Mouse (Mus musculus) midbrain, embryonic 16.5 days (tissue): Measurements from ENCODE around the gene Il17re. TPM values are rescaled to one million over a fixed set of nuclear protein-coding genes. Genes with fewer than 3 reads are reported as not detected.

Experiments used
- ATAC-seq: fragments of 200-750 bp; cut with Nextera tagmentation; 2 replicates; pipeline ENCODE4 v1.8.0; 2017; ENCODE audit warnings: moderate TSS enrichment
- H3K27ac ChIP-seq: fragments of 300-500 bp; sonication (generic); 2 replicates; pipeline ENCODE4 v1.5.1; 2014; ENCODE audit warnings: mild to moderate bottlenecking, low read length, mixed read lengths
- H3K27me3 ChIP-seq: fragments of 300-500 bp; sonication (generic); 2 replicates; pipeline ENCODE4 v1.6.1; 2014; ENCODE audit warnings: low read depth, low read length, mixed read lengths; ENCODE audit not compliant: control insufficient read depth, insufficient read depth
- H3K36me3 ChIP-seq: fragments of 300-500 bp; sonication (generic); 2 replicates; pipeline ENCODE4 v1.6.1; 2014; ENCODE audit warnings: mild to moderate bottlenecking, low read length, moderate library complexity, mixed read lengths; ENCODE audit not compliant: control insufficient read depth, insufficient read depth
- H3K4me1 ChIP-seq: fragments of 300-500 bp; sonication (generic); 2 replicates; pipeline ENCODE4 v1.6.1; 2014; ENCODE audit warnings: mild to moderate bottlenecking, low read length, mixed read lengths; ENCODE audit not compliant: control insufficient read depth, insufficient read depth
- H3K4me2 ChIP-seq: fragments of 300-500 bp; sonication (generic); 2 replicates; pipeline ENCODE4 v1.6.1; 2014; ENCODE audit warnings: mild to moderate bottlenecking, low read length, mixed read lengths
- H3K4me3 ChIP-seq: fragments of 300-500 bp; sonication (generic); 2 replicates; pipeline ENCODE4 v1.5.1; 2014; ENCODE audit warnings: low read depth, mild to moderate bottlenecking, low read length, moderate library complexity, mixed read lengths
- H3K9ac ChIP-seq: fragments of 300-500 bp; sonication (generic); 2 replicates; pipeline ENCODE4 v1.6.1; 2014; ENCODE audit warnings: low read depth, low read length, mixed read lengths
- H3K9me3 ChIP-seq: fragments of 300-500 bp; sonication (generic); replicated peaks from 2 replicates; pipeline ENCODE4 v1.6.1; 2014; ENCODE audit warnings: mild to moderate bottlenecking, low read length, mixed read lengths; ENCODE audit not compliant: control insufficient read depth, poor library complexity, severe bottlenecking
- WGBS: fragments of 180-500 bp; shearing (Covaris S2); extraction: QIAGEN DNeasy Blood & Tissue Kit; methylation state at CpG from one replicate; pipeline ENCODE4 v1.1.7; 2014; 5-methylcytosine and 5-hydroxymethylcytosine counted together
- polyA plus RNA-seq: library from polyadenylated mRNA; unstranded; fragments of >200 nt; fragmentation: Nextera tagmentation; extraction: Ambion mirVana; gene quantifications from 2 replicates; pipeline ENCODE4 v1.2.1, GENCODE M21; 2015

The Il17re gene
- polyA plus RNA-seq, 1 experiment from 2014 or later, result 0.16 TPM

DNA sequence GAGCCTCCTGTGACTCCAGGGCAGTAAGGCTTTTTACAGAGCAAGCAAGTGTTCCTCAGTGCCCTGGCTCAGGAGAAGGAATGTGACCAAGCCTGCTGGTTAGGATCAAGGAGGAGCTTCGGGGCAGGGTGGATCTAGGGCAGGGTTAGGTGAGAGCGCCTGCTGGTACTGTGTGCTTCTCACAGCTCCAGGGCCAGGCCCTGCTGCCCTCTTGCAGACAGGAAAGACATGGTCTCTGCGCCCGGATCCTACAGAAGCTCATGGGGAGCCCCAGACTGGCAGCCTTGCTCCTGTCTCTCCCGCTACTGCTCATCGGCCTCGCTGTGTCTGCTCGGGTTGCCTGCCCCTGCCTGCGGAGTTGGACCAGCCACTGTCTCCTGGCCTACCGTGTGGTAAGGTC lies 351 bp downstream of the Il17re start:
- no peaks in the 10 kb centered on the region; the same call in 1 of the 2 replicates for H3K27me3 ChIP-seq
- no peak overlapping the region for H3K4me3 ChIP-seq
- no peak overlapping the region for H3K27ac ChIP-seq
- H3K4me1 ChIP-seq, result no peaks in the 10 kb centered on the region
- no peaks in the 10 kb centered on the region for H3K36me3 ChIP-seq
- H3K4me2 ChIP-seq, result no peak overlapping the region
- no peaks in the 10 kb centered on the region for H3K9me3 ChIP-seq
- WGBS, result 81% methylated on average over 10 of the region's 10 CpGs
- no peak for ATAC-seq
- no peak overlapping the region for H3K9ac ChIP-seq

DNA sequence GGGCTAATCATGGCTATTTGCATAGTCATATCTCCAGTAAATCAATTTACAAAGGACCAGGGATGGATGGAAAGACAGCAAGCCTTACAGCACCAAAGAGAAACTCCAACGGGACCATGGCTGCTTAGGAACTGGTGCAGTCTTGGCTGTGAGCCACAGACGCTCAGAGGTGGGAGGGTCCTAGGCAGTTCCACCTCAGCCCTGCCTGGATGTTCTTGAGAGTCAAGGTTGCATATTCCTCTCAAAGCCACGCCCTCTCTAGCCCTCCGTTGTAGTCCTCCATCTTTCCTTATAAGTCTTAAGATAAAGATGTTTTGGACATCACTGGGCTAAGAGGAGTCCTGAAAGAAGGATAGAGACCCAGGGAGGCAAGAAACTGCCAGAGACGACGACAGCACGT lies 5.8 kb downstream of the Il17re start:
- Histone ChIP-seq H3K27ac (no peak overlapping the region), H3K4me1 (no peaks in the 10 kb centered on the region), H3K9me3 (no peaks in the 10 kb centered on the region), H3K4me2 (no peak overlapping the region), H3K27me3 (no peaks in the 10 kb centered on the region; the same call in 1 of the 2 replicates), H3K36me3 (no peaks in the 10 kb centered on the region), H3K9ac (no peak overlapping the region), H3K4me3 (no peak overlapping the region)
- no peak for ATAC-seq
- 68% methylated on average over 7 of the region's 7 CpGs for WGBS

DNA sequence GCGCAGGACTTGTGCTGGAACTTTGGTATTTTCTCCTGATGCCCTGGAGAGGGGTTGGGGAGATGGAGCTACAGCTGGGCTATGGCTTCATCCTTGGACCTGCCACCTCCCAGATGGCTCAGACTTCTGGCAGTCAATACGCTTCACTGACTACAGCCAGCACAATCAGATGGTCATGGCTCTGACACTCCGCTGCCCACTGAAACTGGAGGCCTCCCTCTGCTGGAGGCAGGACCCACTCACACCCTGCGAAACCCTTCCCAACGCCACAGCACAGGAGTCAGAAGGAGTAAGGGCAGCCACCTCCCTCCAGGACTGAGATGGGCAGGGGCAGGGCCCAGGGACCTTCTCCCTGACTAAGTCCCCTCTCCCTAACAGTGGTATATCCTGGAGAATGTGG lies 7.3 kb downstream of the Il17re start:
- H3K4me2 ChIP-seq, result no peak overlapping the region
- ATAC-seq, result no peak
- peaks cover 7% of the 10 kb centered on the region; the same call in 1 of the 2 replicates for H3K4me1 ChIP-seq
- H3K9me3 ChIP-seq, result no peaks in the 10 kb centered on the region
- no peak overlapping the region for H3K9ac ChIP-seq
- WGBS, result 67% methylated on average over 5 of the region's 5 CpGs
- no peaks in the 10 kb centered on the region for H3K36me3 ChIP-seq
- H3K27ac ChIP-seq, result no peak overlapping the region
- no peak overlapping the region for H3K4me3 ChIP-seq
- peaks cover 9% of the 10 kb centered on the region for H3K27me3 ChIP-seq

- Histone ChIP-seq H3K27ac (no peak overlapping the region), H3K4me2 (no peak overlapping the region), H3K9ac (no peak overlapping the region), H3K9me3 (no peaks in the 10 kb centered on the region), H3K36me3 (no peaks in the 10 kb centered on the region), H3K27me3 (peaks cover 16% of the 10 kb centered on the region), H3K4me3 (no peak overlapping the region), H3K4me1 (peaks cover 7% of the 10 kb centered on the region; the same call in 1 of the 2 replicates)
- ATAC-seq, result no peak
- WGBS, result 53% methylated on average over 3 of the region's 3 CpGs
Measured at GRCm38 (mm10) chr6:113468512-113468911, 10.2 kb downstream of the Il17re start.

DNA sequence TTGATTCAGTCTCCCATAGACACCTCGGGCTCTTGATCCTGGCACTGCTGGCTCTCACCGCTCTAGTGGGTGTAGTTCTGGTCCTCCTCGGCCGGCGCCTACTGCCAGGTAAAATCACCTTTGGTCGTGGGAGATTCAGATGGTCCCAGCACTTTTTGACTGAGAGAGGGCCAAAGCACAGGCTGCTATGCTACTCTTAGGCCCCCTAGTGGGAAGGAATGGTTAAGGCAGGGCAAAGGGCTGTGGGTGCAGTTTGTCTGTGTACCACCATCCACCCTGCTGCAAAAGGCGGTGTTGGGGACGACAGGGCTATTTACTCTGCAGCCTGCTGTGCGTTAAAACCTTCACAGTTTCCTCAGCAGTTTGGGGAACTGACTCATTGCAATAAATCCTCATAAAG lies 10.7 kb downstream of the Il17re start:
- no peaks in the 10 kb centered on the region for H3K9me3 ChIP-seq
- peak overlapping the region; percentile 69 for H3K4me2 ChIP-seq
- H3K4me3 ChIP-seq, result peak overlapping the region; percentile 41
- peak overlapping the region; percentile 59; the same call in 1 of the 2 replicates for H3K9ac ChIP-seq
- peak; percentile 76 for ATAC-seq
- WGBS, result 13% methylated on average over 9 of the region's 9 CpGs
- peaks cover 16% of the 10 kb centered on the region for H3K27me3 ChIP-seq
- H3K36me3 ChIP-seq, result no peaks in the 10 kb centered on the region
- H3K27ac ChIP-seq, result no peak overlapping the region
- H3K4me1 ChIP-seq, result peaks cover 7% of the 10 kb centered on the region; the same call in 1 of the 2 replicates

- WGBS, result under 1% methylated on average over 31 of the region's 31 CpGs
Measured at GRCm38 (mm10) chr6:113469432-113469831, 11.1 kb downstream of the Il17re start.

GRCm38 (mm10) chr6:113471297-113471936 lies 13.1 kb downstream of the Il17re start, which contains the start of gene Il17rc:
Gene Il17rc, plus strand, starts transcription at chr6:113471427.
- H3K9me3 ChIP-seq, result no peaks in the 10 kb centered on the region
- no peak for ATAC-seq
- peaks cover 7% of the 10 kb centered on the region; the same call in 1 of the 2 replicates for H3K4me1 ChIP-seq
- H3K27ac ChIP-seq, result no peak within 1 kb of the TSS
- no peak within 1 kb of the TSS for H3K4me3 ChIP-seq
- peaks cover 16% of the 10 kb centered on the region for H3K27me3 ChIP-seq
- no peak within 1 kb of the TSS for H3K4me2 ChIP-seq
- H3K36me3 ChIP-seq, result no peaks in the 10 kb centered on the region
- no peak within 1 kb of the TSS for H3K9ac ChIP-seq
- WGBS, result 14% methylated on average over 12 of the region's 12 CpGs

More at GRCm38 (mm10) chr6:113469432-113469831, 11.1 kb downstream of the Il17re start:
- Histone ChIP-seq H3K36me3 (no peaks in the 10 kb centered on the region), H3K9me3 (no peaks in the 10 kb centered on the region), H3K27ac (no peak overlapping the region), H3K27me3 (peaks cover 16% of the 10 kb centered on the region), H3K4me2 (peak overlapping the region; percentile 69), H3K4me1 (peaks cover 7% of the 10 kb centered on the region; the same call in 1 of the 2 replicates), H3K9ac (peak overlapping the region; percentile 59), H3K4me3 (peak overlapping the region; percentile 41)
- ATAC-seq, result peak; percentile 79

DNA sequence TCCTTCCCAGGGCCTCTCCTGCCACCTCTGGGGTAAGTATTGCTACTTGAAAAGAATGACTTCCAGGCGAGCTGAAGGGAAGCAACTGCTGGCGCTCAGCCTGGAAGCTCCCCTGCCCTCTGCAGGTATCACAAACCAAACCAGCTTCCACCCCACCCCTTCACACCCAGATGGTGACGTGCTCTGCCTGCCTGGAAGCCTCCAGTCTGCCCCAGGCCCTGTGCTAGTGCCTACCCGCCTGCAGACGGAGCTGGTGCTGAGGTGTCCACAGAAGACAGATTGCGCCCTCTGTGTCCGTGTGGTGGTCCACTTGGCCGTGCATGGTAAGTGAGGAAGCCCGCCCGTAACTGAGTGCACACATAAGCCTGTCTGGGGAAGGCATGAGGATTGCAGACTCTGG lies 13.8 kb downstream of the Il17re start:
- Histone ChIP-seq H3K36me3 (no peaks in the 10 kb centered on the region), H3K9me3 (no peaks in the 10 kb centered on the region), H3K27ac (no peak overlapping the region), H3K4me2 (no peak overlapping the region), H3K4me3 (no peak overlapping the region), H3K4me1 (peaks cover 7% of the 10 kb centered on the region; the same call in 1 of the 2 replicates), H3K27me3 (peaks cover 16% of the 10 kb centered on the region), H3K9ac (no peak overlapping the region)
- ATAC-seq, result no peak
- 67% methylated on average over 10 of the region's 10 CpGs for whole genome bisulfite sequencing

- H3K4me2 ChIP-seq, result no peak overlapping the region
- no peak for ATAC-seq
Measured at GRCm38 (mm10) chr6:113473246-113473645, 15.0 kb downstream of the Il17re start.

More at GRCm38 (mm10) chr6:113473246-113473645, 15.0 kb downstream of the Il17re start:
- no peak overlapping the region for H3K27ac ChIP-seq
- H3K4me3 ChIP-seq, result no peak overlapping the region
- peaks cover 16% of the 10 kb centered on the region for H3K27me3 ChIP-seq
- H3K9ac ChIP-seq, result no peak overlapping the region
- H3K9me3 ChIP-seq, result no peaks in the 10 kb centered on the region
- H3K36me3 ChIP-seq, result no peaks in the 10 kb centered on the region
- 81% methylated on average over 2 of the region's 2 CpGs for WGBS
- H3K4me1 ChIP-seq, result peaks cover 7% of the 10 kb centered on the region; the same call in 1 of the 2 replicates
